Mouse (Mus musculus) heart, adult 2 months (tissue): ENCODE results near the gene Tmem14a.
"Not testable (repeated sequence)": the region's sequence is repeated elsewhere in the genome, so short reads cannot be mapped to it uniquely, and the experiment has no call there.

Experiments
- CTCF ChIP-seq: fragments of 200-600 bp; IDR thresholded peaks from 2 replicates; pipeline ENCODE4 v1.8.1; 2022; ENCODE audit warnings: antibody characterized with exemption, mild to moderate bottlenecking, moderate library complexity
- EP300 ChIP-seq: fragments of 200-500 bp; IDR thresholded peaks from 2 replicates; pipeline ENCODE4 v1.6.1; 2011; ENCODE audit warnings: low read depth, low read length, control low read depth; ENCODE audit not compliant: insufficient read depth

GRCm38 (mm10) chr1:21275366-21275765, 57.0 kb downstream of the Tmem14a start:
- not testable (repeated sequence) for TF ChIP-seq EP300, CTCF
